Mouse (Mus musculus): ENCODE results near the gene Opcml.

DNA sequence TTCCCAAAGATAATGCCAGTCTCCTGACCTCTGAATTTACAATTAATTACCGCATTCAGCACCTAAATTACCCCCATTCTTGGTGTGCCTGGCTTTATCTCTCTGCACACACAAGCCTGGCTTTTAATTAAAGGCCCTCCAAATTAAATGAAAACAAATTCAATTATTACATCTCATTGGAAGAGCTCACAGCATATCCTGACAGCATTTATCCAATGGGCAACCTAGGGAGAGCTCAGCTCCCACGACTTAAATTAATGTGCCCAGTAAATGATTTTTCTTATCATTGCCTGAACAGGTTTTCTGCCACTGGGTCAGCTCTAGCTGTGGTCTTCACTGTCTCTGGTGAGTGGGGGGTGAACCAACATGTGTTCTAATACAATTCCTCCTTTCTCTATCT is 135.1 kb downstream of the Opcml start:
- TF ChIP-seq EP300 (IDR thresholded peaks at IDR 0.05; ENCODE audit: low read depth), result no peak
- TF ChIP-seq CTCF (IDR thresholded peaks at IDR 0.05; ENCODE audit: low read depth), result no peak
